Mouse (Mus musculus) embryonic facial prominence, embryonic 14.5 days (tissue): ENCODE results near the gene Thnsl1. TPM values are rescaled to one million over a fixed set of nuclear protein-coding genes. Genes with fewer than 3 reads are reported as not detected.
A peak's percentile ranks its signal among the peaks of the same experiment; 100 is the strongest.

Experiments used
- ATAC-seq: fragments of 200-750 bp; cut with Nextera tagmentation; 2 replicates; pipeline ENCODE4 v1.8.0; 2017; ENCODE audit warnings: low read depth, moderate number of reproducible peaks, moderate TSS enrichment
- DNase-seq: peaks from one replicate; pipeline ENCODE4 v3.0.0-alpha.2; 2015; ENCODE audit warnings: low spot score
- H3K27ac ChIP-seq: fragments of 300-500 bp; sonication (generic); replicated peaks from 2 replicates; pipeline ENCODE4 v1.5.1; 2014; ENCODE audit warnings: low read depth, mild to moderate bottlenecking, low read length, moderate library complexity
- H3K27me3 ChIP-seq: fragments of 300-500 bp; sonication (generic); replicated peaks from 2 replicates; pipeline ENCODE4 v1.6.1; 2014; ENCODE audit warnings: low read length; ENCODE audit not compliant: control insufficient read depth, insufficient read depth
- H3K36me3 ChIP-seq: fragments of 300-500 bp; sonication (generic); 2 replicates; pipeline ENCODE4 v1.6.1; 2014; ENCODE audit warnings: low read length, mixed read lengths; ENCODE audit not compliant: control insufficient read depth, insufficient read depth
- H3K4me1 ChIP-seq: fragments of 300-500 bp; sonication (generic); 2 replicates; pipeline ENCODE4 v1.6.1; 2014; ENCODE audit warnings: antibody characterized with exemption, low read length; ENCODE audit not compliant: control insufficient read depth, insufficient read depth
- H3K4me2 ChIP-seq: fragments of 300-500 bp; sonication (generic); 2 replicates; pipeline ENCODE4 v1.6.1; 2014; ENCODE audit warnings: low read depth, mild to moderate bottlenecking, low read length, moderate library complexity, mixed read lengths
- H3K4me3 ChIP-seq: fragments of 300-500 bp; sonication (generic); 2 replicates; pipeline ENCODE4 v1.5.1; 2014; ENCODE audit warnings: low read depth, mild to moderate bottlenecking, low read length
- H3K9ac ChIP-seq: fragments of 300-500 bp; sonication (generic); 2 replicates; pipeline ENCODE4 v1.6.1; 2014; ENCODE audit warnings: low read depth, mild to moderate bottlenecking, low read length, moderate library complexity, mixed read lengths
- H3K9me3 ChIP-seq: fragments of 300-500 bp; sonication (generic); 2 replicates; pipeline ENCODE4 v1.6.1; 2016; ENCODE audit warnings: low read length; ENCODE audit not compliant: control insufficient read depth
- WGBS: fragments of 180-500 bp; shearing (Covaris S2); extraction: QIAGEN DNeasy Blood & Tissue Kit; methylation state at CpG from one replicate; pipeline ENCODE4 v1.1.7; 2014; 5-methylcytosine and 5-hydroxymethylcytosine counted together
- polyA plus RNA-seq: library from polyadenylated mRNA; unstranded; fragments of >200 nt; fragmentation: Nextera tagmentation; extraction: Ambion mirVana; gene quantifications from 2 replicates; pipeline ENCODE4 v1.2.1, GENCODE M21; 2014

The Thnsl1 gene
- polyA plus RNA-seq, 1 experiment from 2014 or later = 7.4 TPM

DNA sequence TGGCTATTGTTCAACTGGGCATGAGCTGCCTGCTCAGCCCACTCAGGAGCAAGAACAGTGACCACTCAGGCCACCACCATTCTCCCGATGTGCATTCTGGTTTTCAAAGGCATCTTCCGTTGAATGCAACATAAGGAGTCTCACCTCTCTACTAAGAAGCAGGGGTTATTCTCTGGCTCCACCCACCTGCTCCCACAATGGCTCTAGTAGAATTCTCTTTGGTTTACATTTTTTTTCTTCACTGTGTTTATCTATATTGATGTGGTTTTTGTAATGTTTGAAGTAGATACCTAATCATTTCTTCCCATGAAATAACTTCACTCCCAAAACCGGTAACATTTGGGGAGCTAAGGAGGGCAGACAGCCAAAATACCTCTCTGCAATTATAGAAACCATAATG is 48.1 kb downstream of the Thnsl1 start:
- Histone ChIP-seq H3K9me3 (no peaks in the 10 kb centered on the region), H3K4me2 (no peak overlapping the region), H3K4me3 (no peak overlapping the region), H3K27ac (no peak overlapping the region), H3K36me3 (no peaks in the 10 kb centered on the region), H3K27me3 (no peaks in the 10 kb centered on the region), H3K4me1 (no peaks in the 10 kb centered on the region), H3K9ac (no peak overlapping the region)
- no peak for ATAC-seq
- WGBS = 68% methylated on average over 3 of the region's 3 CpGs
- no peak for DNase-seq

DNA sequence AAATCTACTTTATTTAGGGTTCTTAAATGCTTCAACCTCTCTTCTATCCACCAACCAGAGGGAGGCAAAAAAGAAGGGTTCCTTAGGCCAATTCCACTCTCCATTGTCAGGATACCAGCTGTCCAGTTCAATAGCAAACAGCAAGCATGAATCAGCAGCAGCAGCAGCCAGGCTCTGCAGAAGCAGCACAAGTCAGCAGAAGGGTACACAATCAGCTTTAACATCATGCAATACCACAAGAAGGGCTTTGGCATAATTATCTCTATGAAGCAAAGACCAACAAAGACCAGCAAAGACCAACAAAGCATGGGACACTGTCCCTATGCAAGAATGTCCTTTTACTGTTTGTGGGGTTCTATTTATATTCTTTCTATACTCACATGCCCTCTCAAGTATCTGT is 48.8 kb downstream of the Thnsl1 start:
- DNase-seq (no peak), ATAC-seq (no peak)
- no peaks in the 10 kb centered on the region for H3K4me1 ChIP-seq
- H3K4me3 ChIP-seq = no peak overlapping the region
- no peak overlapping the region for H3K27ac ChIP-seq
- no peaks in the 10 kb centered on the region for H3K27me3 ChIP-seq
- no peaks in the 10 kb centered on the region for H3K9me3 ChIP-seq
- H3K36me3 ChIP-seq = no peaks in the 10 kb centered on the region
- no peak overlapping the region for H3K4me2 ChIP-seq
- H3K9ac ChIP-seq = no peak overlapping the region

DNA sequence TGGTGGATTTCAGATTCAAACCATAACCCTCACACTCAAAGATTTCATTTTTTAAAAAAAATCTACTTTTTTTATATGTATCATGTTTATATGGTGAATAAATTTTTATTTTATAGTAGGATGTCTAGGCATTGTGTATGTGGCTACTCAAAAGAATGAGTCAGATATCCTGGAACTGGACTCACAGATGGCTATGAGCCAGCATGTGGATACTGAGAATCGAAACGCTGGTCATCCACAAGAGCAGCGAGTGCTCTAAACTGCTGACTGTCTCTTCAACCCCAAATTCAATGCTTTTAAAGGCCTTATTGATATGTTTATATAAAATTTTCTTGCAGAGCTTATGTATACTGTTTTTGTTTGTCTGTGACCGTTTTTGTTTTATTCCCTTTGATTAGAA is 52.8 kb downstream of the Thnsl1 start:
- H3K4me1 ChIP-seq = no peaks in the 10 kb centered on the region
- no peaks in the 10 kb centered on the region for H3K9me3 ChIP-seq
- no peak overlapping the region for H3K9ac ChIP-seq
- no peak overlapping the region for H3K4me3 ChIP-seq
- 81% methylated on average over 4 of the region's 4 CpGs for WGBS
- no peak overlapping the region for H3K4me2 ChIP-seq
- no peaks in the 10 kb centered on the region for H3K36me3 ChIP-seq
- ATAC-seq (no peak), DNase-seq (no peak)
- no peaks in the 10 kb centered on the region for H3K27me3 ChIP-seq
- H3K27ac ChIP-seq = no peak overlapping the region

DNA sequence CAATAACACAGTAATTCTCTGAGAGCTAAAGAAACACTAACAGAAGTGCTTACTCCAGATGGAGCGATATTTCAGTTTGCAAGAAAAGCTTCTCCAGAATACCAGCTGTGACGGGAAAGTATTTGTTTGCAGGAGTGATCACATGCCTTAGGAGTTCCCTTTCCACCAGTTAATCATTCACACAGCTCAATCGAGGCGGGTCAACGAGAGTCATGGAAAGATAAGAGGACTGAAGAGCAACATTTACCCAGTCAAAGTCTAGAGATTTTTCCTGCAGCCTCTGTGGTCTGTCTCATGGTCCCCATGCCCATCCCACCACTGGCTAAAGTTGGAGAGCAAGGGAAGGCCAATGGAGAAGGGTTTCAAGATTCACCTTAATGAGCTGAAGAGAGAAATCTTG is 53.6 kb downstream of the Thnsl1 start:
- Histone ChIP-seq H3K27ac (no peak overlapping the region), H3K36me3 (no peaks in the 10 kb centered on the region), H3K9ac (no peak overlapping the region), H3K4me2 (no peak overlapping the region), H3K27me3 (no peaks in the 10 kb centered on the region), H3K9me3 (no peaks in the 10 kb centered on the region), H3K4me3 (no peak overlapping the region), H3K4me1 (no peaks in the 10 kb centered on the region)
- 67% methylated on average over 5 of the region's 5 CpGs for WGBS
- DNase-seq (no peak), ATAC-seq (no peak)

DNA sequence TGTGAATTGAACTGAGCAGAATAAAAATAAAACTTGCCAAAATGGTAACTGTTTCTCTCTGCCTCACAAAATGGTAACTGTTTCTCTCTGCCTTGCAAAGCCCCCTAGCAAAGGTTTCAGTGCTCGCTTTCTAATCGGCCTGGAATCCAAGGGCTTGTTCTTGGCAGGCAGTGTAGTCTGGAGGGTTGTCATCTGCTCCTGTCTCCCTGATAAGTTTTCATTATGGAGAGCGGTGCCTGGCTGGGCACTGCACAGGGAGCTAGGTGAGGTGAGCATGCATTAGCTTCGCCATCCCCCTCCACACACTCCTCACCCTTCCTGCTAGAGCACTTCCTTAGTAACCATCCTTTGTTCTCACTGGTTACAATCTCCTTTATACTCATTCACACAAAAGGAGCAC is 54.5 kb downstream of the Thnsl1 start:
- Histone ChIP-seq H3K27ac (no peak overlapping the region), H3K4me2 (no peak overlapping the region), H3K9ac (no peak overlapping the region), H3K4me3 (no peak overlapping the region), H3K9me3 (no peaks in the 10 kb centered on the region), H3K36me3 (no peaks in the 10 kb centered on the region), H3K27me3 (no peaks in the 10 kb centered on the region), H3K4me1 (no peaks in the 10 kb centered on the region)
- 59% methylated on average over 4 of the region's 4 CpGs for WGBS
- DNase-seq (no peak), ATAC-seq (no peak)

DNA sequence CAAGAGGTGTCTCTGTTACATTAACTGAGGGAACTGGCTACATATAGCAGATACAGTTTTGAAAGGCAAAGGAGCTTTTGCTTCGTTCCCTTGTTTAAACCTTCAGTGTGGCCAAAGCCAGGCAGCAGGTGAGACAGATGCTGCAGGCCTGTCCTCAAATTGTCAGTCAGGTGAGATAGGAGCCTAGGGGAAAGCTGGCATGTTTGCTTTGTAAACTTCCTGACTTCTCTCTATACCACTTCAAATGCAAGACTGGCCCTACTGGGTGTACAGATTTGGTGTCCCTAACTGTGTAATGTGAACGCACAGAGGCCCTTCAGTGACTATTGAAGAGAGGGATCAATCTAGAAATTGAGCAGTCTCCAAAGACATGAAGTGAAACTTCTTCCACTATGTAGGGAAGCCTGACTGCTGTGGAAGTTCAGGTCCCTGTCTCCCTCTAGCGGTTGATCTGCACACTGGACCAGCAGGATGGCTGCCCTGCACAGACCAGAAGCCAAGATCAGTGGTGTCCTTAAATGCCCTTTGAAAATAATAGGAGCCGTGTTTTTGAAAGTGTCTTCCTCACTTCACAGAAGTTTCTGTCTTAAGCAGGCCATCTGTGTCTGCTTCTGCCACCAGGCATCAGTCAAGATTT is 56.0 kb downstream of the Thnsl1 start:
- Histone ChIP-seq H3K27ac (no peak overlapping the region), H3K27me3 (no peaks in the 10 kb centered on the region), H3K4me3 (no peak overlapping the region), H3K9ac (no peak overlapping the region), H3K4me1 (no peaks in the 10 kb centered on the region), H3K9me3 (no peaks in the 10 kb centered on the region), H3K36me3 (no peaks in the 10 kb centered on the region), H3K4me2 (no peak overlapping the region)
- ATAC-seq (peak; percentile 94), DNase-seq (peak; percentile 86)
- 26% methylated on average over 4 of the region's 4 CpGs for WGBS

DNA sequence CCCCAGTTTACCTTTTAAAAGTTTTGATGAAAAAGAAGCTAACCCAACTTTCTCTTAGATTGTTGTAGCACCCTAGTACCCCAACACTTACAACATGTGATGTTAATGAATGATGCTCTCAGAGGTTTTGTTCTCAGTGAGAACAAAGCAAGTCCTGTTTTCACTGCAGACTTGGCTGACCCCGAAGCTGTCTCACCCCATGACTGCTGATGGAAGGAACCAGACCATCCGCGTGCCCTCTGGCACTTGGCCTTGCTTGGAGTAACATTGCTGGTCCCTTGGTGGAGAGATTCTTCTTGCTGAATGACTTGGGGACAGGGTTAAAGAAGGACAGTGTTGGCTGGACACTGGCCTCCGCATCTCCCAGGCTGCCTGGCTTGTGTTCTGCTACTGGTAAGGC is 58.5 kb downstream of the Thnsl1 start:
- no peaks in the 10 kb centered on the region for H3K27me3 ChIP-seq
- no peaks in the 10 kb centered on the region for H3K9me3 ChIP-seq
- H3K9ac ChIP-seq = no peak overlapping the region
- no peaks in the 10 kb centered on the region for H3K36me3 ChIP-seq
- ATAC-seq = no peak
- H3K27ac ChIP-seq = no peak overlapping the region
- 56% methylated on average over 4 of the region's 4 CpGs for WGBS
- H3K4me2 ChIP-seq = no peak overlapping the region
- H3K4me3 ChIP-seq = no peak overlapping the region
- H3K4me1 ChIP-seq = 0 out of 2 replicates have a peak, but pooled peaks cover 3% of the 10 kb centered on the region
- DNase-seq = no peak

Other genes starting within 250 kb of the Thnsl1 start
- gene Arhgap21, start 236.8 kb upstream of the Thnsl1 start, polyA plus RNA-seq = 19.1 and 20.3 TPM in 2 replicates
- gene Enkur, start 359 bp upstream of the Thnsl1 start, polyA plus RNA-seq = 1.9 and 3.3 TPM in 2 replicates
- 0.30 and 0.32 TPM in 2 replicates for gene Gpr158, start 161.8 kb downstream of the Thnsl1 start, polyA plus RNA-seq